Mouse (Mus musculus) kidney, embryonic 15.5 days (tissue): Measurements from ENCODE around the gene Top3a. TPM values are rescaled to one million over a fixed set of nuclear protein-coding genes. Genes with fewer than 3 reads are reported as not detected.
"Not testable (repeated sequence)": the region's sequence is repeated elsewhere in the genome, so short reads cannot be mapped to it uniquely, and the experiment has no call there.

Experiments
- ATAC-seq: fragments of 200-750 bp; cut with Nextera tagmentation; replicated peaks from 2 replicates; pipeline ENCODE4 v1.8.0; 2017; ENCODE audit warnings: moderate TSS enrichment; ENCODE audit not compliant: low FRiP score
- H3K27ac ChIP-seq: fragments of 300-500 bp; sonication (generic); 2 replicates; pipeline ENCODE4 v1.5.1; 2015; ENCODE audit warnings: mild to moderate bottlenecking, inconsistent platforms
- H3K27me3 ChIP-seq: fragments of 300-500 bp; sonication (generic); 2 replicates; pipeline ENCODE4 v1.6.1; 2015; ENCODE audit warnings: inconsistent platforms
- H3K36me3 ChIP-seq: fragments of 300-500 bp; sonication (generic); 2 replicates; pipeline ENCODE4 v1.6.1; 2015; ENCODE audit warnings: inconsistent platforms
- H3K4me1 ChIP-seq: fragments of 300-500 bp; sonication (generic); 2 replicates; pipeline ENCODE4 v1.6.1; 2015; ENCODE audit warnings: inconsistent platforms
- H3K4me2 ChIP-seq: fragments of 300-500 bp; sonication (generic); 2 replicates; pipeline ENCODE4 v1.6.1; 2015; ENCODE audit warnings: moderate library complexity, mild to moderate bottlenecking, inconsistent platforms
- H3K4me3 ChIP-seq: fragments of 300-500 bp; sonication (generic); replicated peaks from 2 replicates; pipeline ENCODE4 v1.5.1; 2015; ENCODE audit warnings: mild to moderate bottlenecking, inconsistent platforms
- H3K9ac ChIP-seq: fragments of 300-500 bp; sonication (generic); 2 replicates; pipeline ENCODE4 v1.6.1; 2015; ENCODE audit warnings: mild to moderate bottlenecking, inconsistent platforms
- H3K9me3 ChIP-seq: fragments of 300-500 bp; sonication (generic); replicated peaks from 2 replicates; pipeline ENCODE4 v1.6.1; 2016; ENCODE audit warnings: inconsistent platforms
- WGBS: fragments of 180-500 bp; shearing (Covaris S2); methylation state at CpG from one replicate; pipeline ENCODE4 v1.1.7; 2015; ENCODE audit warnings: mixed read lengths; 5-methylcytosine and 5-hydroxymethylcytosine counted together
- polyA plus RNA-seq: library from polyadenylated mRNA; unstranded; fragments of >200 nt; fragmentation: Nextera tagmentation; extraction: Ambion mirVana; gene quantifications from 2 replicates; pipeline ENCODE4 v1.2.1, GENCODE M21; 2015

The Top3a gene
- polyA plus RNA-seq: 17.3 TPM in 2 replicates

- ATAC-seq: peak; percentile 96
- peaks cover 31% of the 10 kb centered on the region for H3K36me3 ChIP-seq
- peak within 1 kb of the TSS; percentile 95 for H3K27ac ChIP-seq
- no peaks in the 10 kb centered on the region for H3K9me3 ChIP-seq
- H3K9ac ChIP-seq: peak within 1 kb of the TSS; percentile 79
- no peaks in the 10 kb centered on the region for H3K27me3 ChIP-seq
- H3K4me2 ChIP-seq: peak within 1 kb of the TSS; percentile 86
- peaks cover 61% of the 10 kb centered on the region for H3K4me1 ChIP-seq
- H3K4me3 ChIP-seq: peak within 1 kb of the TSS; percentile 92
- under 1% methylated on average over 62 of the region's 62 CpGs for WGBS
Measured at GRCm38 (mm10) chr11:60776829-60777740, at the start of gene Top3a, which contains the start of gene Smcr8. Gene Top3a, minus strand, starts transcription at chr11:60777365. Gene Smcr8, plus strand, starts transcription at chr11:60777524.

- H3K27me3 ChIP-seq: no peaks in the 10 kb centered on the region
- 54% methylated on average over 1 of the region's 1 CpGs for WGBS
- peaks cover 6% of the 10 kb centered on the region for H3K4me1 ChIP-seq
- H3K27ac ChIP-seq: no peak overlapping the region
- no peaks in the 10 kb centered on the region for H3K9me3 ChIP-seq
- no peak overlapping the region for H3K4me3 ChIP-seq
- H3K36me3 ChIP-seq: no peaks in the 10 kb centered on the region
- ATAC-seq: no peak
- H3K4me2 ChIP-seq: no peak overlapping the region
- H3K9ac ChIP-seq: no peak overlapping the region
Measured at GRCm38 (mm10) chr11:60826700-60827099, 49.5 kb upstream of the Top3a start.

- no peak overlapping the region for H3K4me3 ChIP-seq
- no peak overlapping the region for H3K9ac ChIP-seq
- no peaks in the 10 kb centered on the region for H3K4me1 ChIP-seq
- no peaks in the 10 kb centered on the region for H3K36me3 ChIP-seq
- no peaks in the 10 kb centered on the region for H3K27me3 ChIP-seq
- no peaks in the 10 kb centered on the region for H3K9me3 ChIP-seq
- ATAC-seq: no peak
- H3K27ac ChIP-seq: no peak overlapping the region
- no peak overlapping the region for H3K4me2 ChIP-seq
- 67% methylated on average over 3 of the region's 3 CpGs for WGBS
Measured at GRCm38 (mm10) chr11:60825191-60825590, 48.0 kb upstream of the Top3a start.

- Histone ChIP-seq H3K9ac (no peak overlapping the region), H3K27me3 (no peaks in the 10 kb centered on the region), H3K9me3 (no peaks in the 10 kb centered on the region), H3K27ac (no peak overlapping the region), H3K4me2 (no peak overlapping the region), H3K36me3 (no peaks in the 10 kb centered on the region), H3K4me1 (no peaks in the 10 kb centered on the region), H3K4me3 (no peak overlapping the region)
- 80% methylated on average over 2 of the region's 2 CpGs for WGBS
- ATAC-seq: no peak
Measured at GRCm38 (mm10) chr11:60823771-60824170, 46.6 kb upstream of the Top3a start.

- H3K36me3 ChIP-seq: no peaks in the 10 kb centered on the region
- H3K4me1 ChIP-seq: no peaks in the 10 kb centered on the region
- 63% methylated on average over 5 of the region's 5 CpGs for WGBS
- H3K27ac ChIP-seq: no peak overlapping the region
- H3K4me2 ChIP-seq: no peak overlapping the region
- no peak overlapping the region for H3K9ac ChIP-seq
- H3K27me3 ChIP-seq: no peaks in the 10 kb centered on the region
- no peak overlapping the region for H3K4me3 ChIP-seq
- ATAC-seq: no peak
- no peaks in the 10 kb centered on the region for H3K9me3 ChIP-seq
Measured at GRCm38 (mm10) chr11:60816398-60816797, 39.2 kb upstream of the Top3a start.

- H3K27ac ChIP-seq: peak within 1 kb of the TSS; percentile 72
- H3K4me1 ChIP-seq: peaks cover 33% of the 10 kb centered on the region
- H3K36me3 ChIP-seq, H3K27me3 ChIP-seq, ATAC-seq, H3K9me3 ChIP-seq: not testable (repeated sequence)
- 32% methylated on average over 6 of the region's 6 CpGs for WGBS
- peak within 1 kb of the TSS; percentile 90 for H3K4me2 ChIP-seq
- H3K4me3 ChIP-seq: peak within 1 kb of the TSS; percentile 59
- H3K9ac ChIP-seq: peak within 1 kb of the TSS; percentile 48
Measured at GRCm38 (mm10) chr11:60811618-60812017, 34.5 kb upstream of the Top3a start, which contains the start of gene Shmt1. Gene Shmt1, minus strand, starts transcription at chr11:60811718.

GRCm38 (mm10) chr11:60811054-60811460 lies 33.9 kb upstream of the Top3a start:
- Histone ChIP-seq H3K9ac (peak overlapping the region; percentile 48), H3K4me1 (peaks cover 33% of the 10 kb centered on the region), H3K4me3 (peak overlapping the region; percentile 59), H3K9me3 (no peaks in the 10 kb centered on the region), H3K27ac (peak overlapping the region; percentile 72), H3K4me2 (peak overlapping the region; percentile 90), H3K36me3 (0 out of 2 replicates have a peak, but pooled peaks cover 3% of the 10 kb centered on the region), H3K27me3 (no peaks in the 10 kb centered on the region)
- peak; percentile 97 for ATAC-seq
- WGBS: under 1% methylated on average over 29 of the region's 29 CpGs

- peak overlapping the region; percentile 59 for H3K4me3 ChIP-seq
- peaks cover 33% of the 10 kb centered on the region for H3K4me1 ChIP-seq
- peak overlapping the region; percentile 48 for H3K9ac ChIP-seq
- 0 out of 2 replicates have a peak, but pooled peaks cover 3% of the 10 kb centered on the region for H3K36me3 ChIP-seq
- H3K9me3 ChIP-seq: no peaks in the 10 kb centered on the region
- peak overlapping the region; percentile 72 for H3K27ac ChIP-seq
- no peaks in the 10 kb centered on the region for H3K27me3 ChIP-seq
- WGBS: 10% methylated on average over 14 of the region's 14 CpGs
- H3K4me2 ChIP-seq: peak overlapping the region; percentile 90
- ATAC-seq: peak; percentile 13
Measured at GRCm38 (mm10) chr11:60810046-60810965, 33.1 kb upstream of the Top3a start.

- H3K36me3 ChIP-seq: 0 out of 2 replicates have a peak, but pooled peaks cover 3% of the 10 kb centered on the region
- H3K9ac ChIP-seq: peak overlapping the region; percentile 26; the same call in 1 of the 2 replicates
- H3K4me3 ChIP-seq: peak overlapping the region; percentile 59
- H3K27ac ChIP-seq: peak overlapping the region; percentile 72
- H3K9me3 ChIP-seq: no peaks in the 10 kb centered on the region
- no peaks in the 10 kb centered on the region for H3K27me3 ChIP-seq
- H3K4me2 ChIP-seq: peak overlapping the region; percentile 90
- peaks cover 33% of the 10 kb centered on the region for H3K4me1 ChIP-seq
- ATAC-seq: no peak
- WGBS: 44% methylated on average over 1 of the region's 1 CpGs
Measured at GRCm38 (mm10) chr11:60809546-60809945, 32.4 kb upstream of the Top3a start.

GRCm38 (mm10) chr11:60808286-60809070 lies 31.3 kb upstream of the Top3a start:
- Histone ChIP-seq H3K36me3 (peaks cover 13% of the 10 kb centered on the region), H3K27ac (no peak overlapping the region), H3K27me3 (no peaks in the 10 kb centered on the region), H3K4me1 (peaks cover 33% of the 10 kb centered on the region), H3K4me3 (no peak overlapping the region), H3K9ac (peak overlapping the region; percentile 29; the same call in 1 of the 2 replicates), H3K4me2 (peak overlapping the region; percentile 90), H3K9me3 (no peaks in the 10 kb centered on the region)
- 78% methylated on average over 4 of the region's 4 CpGs for WGBS
- ATAC-seq: no peak

- no peaks in the 10 kb centered on the region for H3K9me3 ChIP-seq
- no peaks in the 10 kb centered on the region for H3K27me3 ChIP-seq
- no peak overlapping the region for H3K4me2 ChIP-seq
- H3K4me1 ChIP-seq: no peaks in the 10 kb centered on the region
- H3K4me3 ChIP-seq: no peak overlapping the region
- H3K9ac ChIP-seq: no peak overlapping the region
- no peak for ATAC-seq
- H3K27ac ChIP-seq: no peak overlapping the region
- H3K36me3 ChIP-seq: peaks cover 73% of the 10 kb centered on the region
- WGBS: 90% methylated on average over 1 of the region's 1 CpGs
Measured at GRCm38 (mm10) chr11:60800892-60801291, 23.7 kb upstream of the Top3a start.
